Mouse (Mus musculus) liver, embryonic 14.5 days (tissue): ENCODE measurements around the gene Nup107.

Experiments
- CTCF ChIP-seq: IDR thresholded peaks from 2 replicates; pipeline ENCODE4 v1.5.1; 2016; ENCODE audit warnings: antibody characterized with exemption, low read depth, control low read depth
- EP300 ChIP-seq: IDR thresholded peaks from 2 replicates; pipeline ENCODE4 v1.6.1; 2016; ENCODE audit warnings: antibody characterized with exemption, low read depth

DNA sequence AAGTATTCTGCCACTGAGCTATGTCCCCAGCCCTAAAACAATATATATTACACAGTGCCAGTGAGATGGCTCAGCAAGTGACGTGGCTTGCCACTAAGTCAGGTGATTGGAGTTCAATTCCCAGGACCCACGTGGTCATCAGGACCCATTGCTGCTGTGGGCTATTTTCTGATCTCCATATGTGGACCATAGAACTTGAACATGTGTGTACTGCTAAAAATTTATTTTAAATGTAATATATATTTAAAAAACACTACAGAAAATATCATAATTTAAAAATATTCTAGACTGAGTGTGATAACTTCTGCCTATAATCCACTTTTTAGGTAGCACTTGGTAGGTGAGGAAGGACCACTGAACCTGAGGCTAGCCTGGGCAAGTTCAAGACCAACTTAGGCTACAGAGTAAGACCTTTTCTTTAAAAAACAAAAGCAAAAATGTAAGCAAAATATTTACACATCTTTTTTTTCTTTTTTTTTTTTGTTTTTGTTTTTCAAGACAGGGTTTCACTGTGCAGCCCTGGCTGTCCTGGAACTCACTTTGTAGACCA, 30.1 kb downstream of the Nup107 start:
- TF ChIP-seq CTCF (no peak), EP300 (no peak)
